Mouse (Mus musculus): ENCODE results near the gene March11. TPM values are rescaled to one million over a fixed set of nuclear protein-coding genes. Genes with fewer than 3 reads are reported as not detected.

March11 gene
- total RNA-seq, 1 experiment = 0.98 TPM

GRCm38 (mm10) chr15:26340966-26341365 is 32.1 kb downstream of the March11 start:
- in situ Hi-C loops (cut with MboI; ENCODE audit: low sequenced_read_pairs in 2 of 2, unreplicated experiment in 2 of 2) = no loop called here
- Histone ChIP-seq H3K4me1 (ENCODE audit: control insufficient read depth in 2 of 2, insufficient read depth in 2 of 2, low read length in 2 of 2, poor library complexity in 1 of 2) (no peaks in the 10 kb centered on the region), H3K9ac (ENCODE audit: insufficient read depth, low read depth, low read length, poor library complexity, severe bottlenecking) (no peak overlapping the region), H3K9me3 (ENCODE audit: control insufficient read depth, insufficient read depth, low read depth, low read length) (no peaks in the 10 kb centered on the region), H3K4me3 (ENCODE audit: insufficient read depth in 1 of 2, low read depth in 1 of 2, low read length in 2 of 2, poor library complexity in 1 of 2, severe bottlenecking in 1 of 2) (no peak overlapping the region), H3K36me3 (ENCODE audit: control insufficient read depth, insufficient read depth, low read length, poor library complexity, severe bottlenecking) (no peaks in the 10 kb centered on the region), H3K27ac (ENCODE audit: insufficient read depth, low read depth, low read length, poor library complexity, severe bottlenecking) (no peak overlapping the region)
- DNase-seq (ENCODE audit: low read depth, low spot score) = no peak
- TF ChIP-seq CHD2 (IDR thresholded peaks at IDR 0.05; ENCODE audit: low read depth, low read length) = no peak
- TF ChIP-seq ZC3H11A (IDR thresholded peaks at IDR 0.05; ENCODE audit: borderline replicate concordance, low read depth, low read length) = no peak
- no peak for TF ChIP-seq HCFC1 (IDR thresholded peaks at IDR 0.05; ENCODE audit: borderline replicate concordance, insufficient read depth, low read length)
- TF ChIP-seq MAFK (IDR thresholded peaks at IDR 0.05; ENCODE audit: insufficient read depth, low read depth, low read length) = no peak
- no peak for TF ChIP-seq ZNF384 (IDR thresholded peaks at IDR 0.05; ENCODE audit: low read depth, low read length)

- Histone ChIP-seq H3K4me1 (ENCODE audit: control insufficient read depth in 2 of 2, insufficient read depth in 2 of 2, low read length in 2 of 2, poor library complexity in 1 of 2) (no peaks in the 10 kb centered on the region), H3K9me3 (ENCODE audit: control insufficient read depth, insufficient read depth, low read depth, low read length) (no peaks in the 10 kb centered on the region), H3K9ac (ENCODE audit: insufficient read depth, low read depth, low read length, poor library complexity, severe bottlenecking) (no peak overlapping the region), H3K36me3 (ENCODE audit: control insufficient read depth, insufficient read depth, low read length, poor library complexity, severe bottlenecking) (no peaks in the 10 kb centered on the region), H3K4me3 (ENCODE audit: insufficient read depth in 1 of 2, low read depth in 1 of 2, low read length in 2 of 2, poor library complexity in 1 of 2, severe bottlenecking in 1 of 2) (no peak overlapping the region), H3K27ac (ENCODE audit: insufficient read depth, low read depth, low read length, poor library complexity, severe bottlenecking) (no peak overlapping the region)
- in situ Hi-C loops (cut with MboI; ENCODE audit: low sequenced_read_pairs in 2 of 2, unreplicated experiment in 2 of 2) = no loop called here
- no peak for TF ChIP-seq ZNF384 (IDR thresholded peaks at IDR 0.05; ENCODE audit: low read depth, low read length)
- TF ChIP-seq HCFC1 (IDR thresholded peaks at IDR 0.05; ENCODE audit: borderline replicate concordance, insufficient read depth, low read length) = no peak
- TF ChIP-seq CHD2 (IDR thresholded peaks at IDR 0.05; ENCODE audit: low read depth, low read length) = no peak
- no peak for TF ChIP-seq ZC3H11A (IDR thresholded peaks at IDR 0.05; ENCODE audit: borderline replicate concordance, low read depth, low read length)
- no peak for TF ChIP-seq MAFK (IDR thresholded peaks at IDR 0.05; ENCODE audit: insufficient read depth, low read depth, low read length)
- DNase-seq (ENCODE audit: low read depth, low spot score) = no peak
Measured at GRCm38 (mm10) chr15:26344329-26344728, 35.5 kb downstream of the March11 start.

- H3K9ac ChIP-seq (ENCODE audit: insufficient read depth, low read depth, low read length, poor library complexity, severe bottlenecking) = no peak overlapping the region
- no peaks in the 10 kb centered on the region for H3K36me3 ChIP-seq (ENCODE audit: control insufficient read depth, insufficient read depth, low read length, poor library complexity, severe bottlenecking)
- TF ChIP-seq CHD2 (IDR thresholded peaks at IDR 0.05; ENCODE audit: low read depth, low read length) = no peak
- H3K27ac ChIP-seq (ENCODE audit: insufficient read depth, low read depth, low read length, poor library complexity, severe bottlenecking) = no peak overlapping the region
- H3K4me3 ChIP-seq (ENCODE audit: insufficient read depth in 1 of 2, low read depth in 1 of 2, low read length in 2 of 2, poor library complexity in 1 of 2, severe bottlenecking in 1 of 2) = no peak overlapping the region
- H3K9me3 ChIP-seq (ENCODE audit: control insufficient read depth, insufficient read depth, low read depth, low read length) = no peaks in the 10 kb centered on the region
- DNase-seq (ENCODE audit: low read depth, low spot score) = no peak
- H3K4me1 ChIP-seq (ENCODE audit: control insufficient read depth in 2 of 2, insufficient read depth in 2 of 2, low read length in 2 of 2, poor library complexity in 1 of 2) = no peaks in the 10 kb centered on the region
- in situ Hi-C loops (cut with MboI; ENCODE audit: low sequenced_read_pairs in 2 of 2, unreplicated experiment in 2 of 2) = no loop called here
Measured at GRCm38 (mm10) chr15:26353656-26354055, 44.8 kb downstream of the March11 start.

- Histone ChIP-seq H3K36me3 (ENCODE audit: control insufficient read depth, insufficient read depth, low read length, poor library complexity, severe bottlenecking) (no peaks in the 10 kb centered on the region), H3K9ac (ENCODE audit: insufficient read depth, low read depth, low read length, poor library complexity, severe bottlenecking) (no peak overlapping the region), H3K9me3 (ENCODE audit: control insufficient read depth, insufficient read depth, low read depth, low read length) (no peaks in the 10 kb centered on the region), H3K27ac (ENCODE audit: insufficient read depth, low read depth, low read length, poor library complexity, severe bottlenecking) (no peak overlapping the region), H3K4me1 (ENCODE audit: control insufficient read depth in 2 of 2, insufficient read depth in 2 of 2, low read length in 2 of 2, poor library complexity in 1 of 2) (no peaks in the 10 kb centered on the region), H3K4me3 (ENCODE audit: insufficient read depth in 1 of 2, low read depth in 1 of 2, low read length in 2 of 2, poor library complexity in 1 of 2, severe bottlenecking in 1 of 2) (no peak overlapping the region)
- TF ChIP-seq ZC3H11A (IDR thresholded peaks at IDR 0.05; ENCODE audit: borderline replicate concordance, low read depth, low read length) = no peak
- TF ChIP-seq HCFC1 (IDR thresholded peaks at IDR 0.05; ENCODE audit: borderline replicate concordance, insufficient read depth, low read length) = no peak
- TF ChIP-seq CHD2 (IDR thresholded peaks at IDR 0.05; ENCODE audit: low read depth, low read length) = no peak
- no peak for TF ChIP-seq ZNF384 (IDR thresholded peaks at IDR 0.05; ENCODE audit: low read depth, low read length)
- no peak for TF ChIP-seq MAFK (IDR thresholded peaks at IDR 0.05; ENCODE audit: insufficient read depth, low read depth, low read length)
- in situ Hi-C loops (cut with MboI; ENCODE audit: low sequenced_read_pairs in 2 of 2, unreplicated experiment in 2 of 2) = no loop called here
- DNase-seq (ENCODE audit: low read depth, low spot score) = no peak
Measured at GRCm38 (mm10) chr15:26365344-26365743, 56.5 kb downstream of the March11 start.

- in situ Hi-C loops (cut with MboI; ENCODE audit: low sequenced_read_pairs in 2 of 2, unreplicated experiment in 2 of 2) = no loop called here
- H3K4me3 ChIP-seq (ENCODE audit: insufficient read depth in 1 of 2, low read depth in 1 of 2, low read length in 2 of 2, poor library complexity in 1 of 2, severe bottlenecking in 1 of 2) = no peak overlapping the region
- no peak for DNase-seq (ENCODE audit: low read depth, low spot score)
- no peaks in the 10 kb centered on the region for H3K4me1 ChIP-seq (ENCODE audit: control insufficient read depth in 2 of 2, insufficient read depth in 2 of 2, low read length in 2 of 2, poor library complexity in 1 of 2)
- TF ChIP-seq ZNF384 (IDR thresholded peaks at IDR 0.05; ENCODE audit: low read depth, low read length) = no peak
- H3K36me3 ChIP-seq (ENCODE audit: control insufficient read depth, insufficient read depth, low read length, poor library complexity, severe bottlenecking) = no peaks in the 10 kb centered on the region
- no peak overlapping the region for H3K27ac ChIP-seq (ENCODE audit: insufficient read depth, low read depth, low read length, poor library complexity, severe bottlenecking)
- no peaks in the 10 kb centered on the region for H3K9me3 ChIP-seq (ENCODE audit: control insufficient read depth, insufficient read depth, low read depth, low read length)
- no peak overlapping the region for H3K9ac ChIP-seq (ENCODE audit: insufficient read depth, low read depth, low read length, poor library complexity, severe bottlenecking)
Measured at GRCm38 (mm10) chr15:26366511-26366910, 57.7 kb downstream of the March11 start.
